Mouse (Mus musculus): ENCODE data around the gene Adora3.
"Not testable (repeated sequence)": the region's sequence is repeated elsewhere in the genome, so short reads cannot be mapped to it uniquely, and the experiment has no call there.

Gene Adora3

DNA sequence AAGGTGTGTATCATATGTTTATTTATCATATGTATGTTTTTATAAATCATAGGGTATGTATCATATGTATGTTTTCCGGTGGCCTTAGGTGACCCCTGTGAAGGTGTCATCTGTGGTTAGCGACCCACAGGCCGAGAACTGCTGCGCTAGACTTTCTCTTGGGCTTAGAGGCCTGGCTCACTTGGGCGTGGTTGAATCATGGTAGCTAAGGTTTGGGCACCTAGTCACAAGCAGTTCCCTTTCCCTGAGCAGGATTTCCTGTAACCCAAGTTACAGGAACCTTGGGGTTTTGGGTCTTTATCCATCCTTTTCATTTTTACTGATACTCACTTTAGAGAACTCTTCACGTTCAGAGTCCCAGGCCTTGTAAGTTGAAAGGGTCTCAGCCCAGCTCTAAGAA, 29.6 kb downstream of the Adora3 start:
- DNase-seq (ENCODE audit: low spot score in 2 of 2), result no peak

- DNase-seq (ENCODE audit: low spot score in 2 of 2), result no peak
These were observed 30.1 kb downstream of the Adora3 start for GRCm38 (mm10) chr3:105900716-105901115.

DNA sequence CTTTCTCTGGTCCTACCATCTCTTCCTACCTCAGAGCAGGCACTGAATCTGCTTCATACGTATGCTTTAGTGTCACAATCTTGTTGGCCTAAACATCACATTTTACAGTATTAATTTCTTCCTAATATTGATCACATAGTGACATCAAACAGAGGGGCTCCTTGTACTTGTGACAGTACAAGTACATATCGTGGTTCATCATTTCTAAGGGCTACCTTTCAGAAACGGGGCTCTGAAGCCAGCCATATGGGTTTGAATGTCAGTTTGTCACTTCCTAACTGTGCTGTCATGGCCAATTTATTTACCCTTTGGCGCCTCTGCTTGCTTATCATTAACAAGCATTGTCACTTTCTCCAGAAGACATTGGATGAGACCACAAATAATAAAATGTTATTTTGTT, 30.8 kb downstream of the Adora3 start:
- no peak for DNase-seq (ENCODE audit: low spot score in 2 of 2)

- no peak for DNase-seq (ENCODE audit: low spot score in 2 of 2)
These were observed 33.6 kb downstream of the Adora3 start for GRCm38 (mm10) chr3:105904213-105904612.

DNA sequence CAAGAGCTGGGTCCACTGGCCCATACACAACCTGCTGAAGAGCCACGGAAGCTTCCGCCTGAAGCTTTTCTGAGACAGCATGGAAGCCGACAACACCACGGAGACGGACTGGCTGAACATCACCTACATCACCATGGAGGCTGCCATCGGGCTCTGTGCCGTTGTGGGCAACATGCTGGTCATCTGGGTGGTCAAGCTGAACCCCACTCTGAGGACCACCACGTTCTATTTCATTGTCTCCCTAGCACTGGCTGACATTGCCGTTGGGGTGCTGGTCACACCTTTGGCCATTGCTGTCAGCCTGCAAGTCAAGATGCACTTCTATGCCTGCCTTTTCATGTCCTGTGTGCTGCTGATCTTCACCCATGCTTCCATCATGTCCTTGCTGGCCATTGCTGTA, 34.1 kb downstream of the Adora3 start:
- no peak for DNase-seq (ENCODE audit: low spot score in 2 of 2)

GRCm38 (mm10) chr3:105907956-105908655, 37.4 kb downstream of the Adora3 start:
- no peak for DNase-seq (ENCODE audit: low spot score in 2 of 2)

- DNase-seq (ENCODE audit: low spot score in 2 of 2), result no peak
These were observed 38.3 kb downstream of the Adora3 start for GRCm38 (mm10) chr3:105908976-105909375.

DNA sequence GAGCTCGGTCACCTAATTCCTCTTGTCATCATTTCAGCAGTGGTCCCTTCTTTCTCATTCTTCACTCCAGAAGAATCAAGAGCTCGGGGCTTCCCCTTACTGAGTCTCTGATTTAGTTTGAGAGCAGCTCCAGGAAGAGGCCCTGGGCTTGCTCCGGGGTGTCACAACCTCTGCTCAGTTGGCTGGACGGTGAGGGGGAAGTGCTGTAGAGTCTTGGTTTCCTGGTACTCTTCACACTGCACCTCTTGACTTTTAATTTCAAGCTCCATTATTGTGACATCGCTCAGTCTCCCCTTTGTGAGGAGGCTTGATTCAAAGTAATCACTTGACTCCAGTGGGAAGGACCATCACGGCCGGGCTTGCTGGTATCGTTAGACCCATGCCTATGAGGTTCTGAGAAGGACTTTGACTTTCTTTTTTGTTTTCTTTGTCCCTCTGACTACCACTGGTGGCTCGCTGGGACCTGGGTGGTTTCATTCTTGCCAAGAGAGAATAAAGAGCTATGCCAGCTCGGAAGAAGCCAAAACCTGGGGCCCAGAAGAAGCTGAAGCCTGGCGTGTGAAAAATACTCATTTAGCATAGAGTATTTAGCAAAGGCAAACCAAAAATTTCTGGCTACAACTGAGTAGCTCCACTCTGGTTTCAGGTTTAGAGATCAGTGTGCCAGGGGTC, 40.0 kb downstream of the Adora3 start:
- DNase-seq (ENCODE audit: low spot score in 2 of 2), result no peak

GRCm38 (mm10) chr3:105912097-105912880, 41.6 kb downstream of the Adora3 start:
- DNase-seq (ENCODE audit: low spot score in 2 of 2), result no peak

- DNase-seq (ENCODE audit: low spot score in 2 of 2), result no peak
These were observed 43.4 kb downstream of the Adora3 start for GRCm38 (mm10) chr3:105913839-105914681.

DNA sequence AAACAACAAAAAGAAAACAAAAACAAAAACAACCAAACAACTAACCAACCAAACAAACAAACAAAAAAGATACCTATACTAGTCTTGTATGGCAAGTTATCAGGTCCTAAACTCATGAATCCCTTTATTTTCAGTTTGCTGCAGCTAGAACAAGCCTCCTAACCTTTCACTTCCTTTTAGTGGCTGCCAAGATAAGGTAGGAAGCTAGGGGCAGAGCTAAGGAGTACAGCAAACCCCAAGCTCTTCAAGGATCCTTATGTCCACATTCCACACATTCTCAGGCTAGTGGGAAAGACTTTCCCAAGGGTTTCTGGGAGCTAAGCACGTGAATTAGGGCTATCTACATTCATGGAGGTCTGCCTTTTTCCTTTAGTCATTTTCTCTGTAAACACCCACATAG, 44.6 kb downstream of the Adora3 start:
- no peak for DNase-seq (ENCODE audit: low spot score in 2 of 2)

- not testable (repeated sequence) for DNase-seq (ENCODE audit: low spot score in 2 of 2)
These were observed 45.8 kb downstream of the Adora3 start for GRCm38 (mm10) chr3:105916455-105916854.

GRCm38 (mm10) chr3:105917656-105918354, 47.1 kb downstream of the Adora3 start:
- no peak for DNase-seq (ENCODE audit: low spot score in 2 of 2)

- no peak for DNase-seq (ENCODE audit: low spot score in 2 of 2)
These were observed 47.7 kb downstream of the Adora3 start for GRCm38 (mm10) chr3:105918355-105918745.

- not testable (repeated sequence) for DNase-seq (ENCODE audit: low spot score in 2 of 2)
These were observed 50.1 kb downstream of the Adora3 start for GRCm38 (mm10) chr3:105920743-105921142.

GRCm38 (mm10) chr3:105921959-105922358, 51.3 kb downstream of the Adora3 start:
- DNase-seq (ENCODE audit: low spot score in 2 of 2), result no peak

DNA sequence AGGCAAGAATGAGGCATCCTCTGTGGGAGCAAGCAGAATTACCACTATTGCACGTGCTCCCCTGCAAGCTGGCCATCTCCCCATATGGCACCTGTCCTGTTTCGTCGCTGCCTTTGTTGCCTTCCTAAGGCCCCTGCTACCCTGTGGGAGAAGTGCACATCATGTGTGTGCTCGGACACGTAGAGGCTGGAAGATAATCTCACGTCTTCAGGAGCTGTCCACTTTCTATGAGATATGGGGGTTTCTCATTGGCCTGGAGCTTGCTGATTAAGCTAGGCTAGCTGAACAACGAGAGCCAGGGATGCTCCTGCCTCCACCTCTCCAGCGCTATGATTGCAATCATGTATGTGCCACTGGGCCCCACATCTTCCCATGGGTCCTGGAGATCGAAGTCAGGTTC, 54.0 kb downstream of the Adora3 start:
- DNase-seq (ENCODE audit: low spot score in 2 of 2), result no peak

DNA sequence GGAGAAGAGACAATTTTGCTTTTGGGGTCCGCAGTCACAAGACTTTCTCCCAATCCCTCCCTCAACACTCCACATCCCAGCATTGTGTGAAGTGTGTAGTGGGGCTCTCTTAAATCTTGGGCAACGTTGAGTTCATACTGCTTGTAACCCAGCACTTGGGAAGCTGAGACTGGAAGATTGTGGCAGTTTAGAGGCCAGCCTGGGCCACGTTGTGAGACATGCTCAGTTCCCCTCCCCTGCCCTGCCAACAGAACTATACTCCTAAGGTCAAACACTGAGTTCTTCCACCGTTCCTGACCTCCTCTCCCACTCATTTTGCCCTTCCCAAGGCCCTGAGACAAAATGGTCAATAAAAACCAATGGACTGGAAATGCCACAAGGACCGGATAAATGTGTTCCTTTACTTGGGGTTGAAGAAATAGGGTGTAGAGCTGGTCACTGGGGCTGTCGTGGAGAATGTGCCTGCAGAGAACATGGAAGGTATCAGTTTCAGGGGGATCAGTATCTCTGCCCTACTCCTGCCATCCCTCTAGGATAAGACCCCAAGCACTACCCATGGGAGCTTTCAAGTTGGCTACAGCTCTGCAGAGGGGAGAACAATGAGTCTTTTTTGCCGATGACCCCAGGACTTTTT, 57.0 kb downstream of the Adora3 start:
- no peak for DNase-seq (ENCODE audit: low spot score in 2 of 2)

DNA sequence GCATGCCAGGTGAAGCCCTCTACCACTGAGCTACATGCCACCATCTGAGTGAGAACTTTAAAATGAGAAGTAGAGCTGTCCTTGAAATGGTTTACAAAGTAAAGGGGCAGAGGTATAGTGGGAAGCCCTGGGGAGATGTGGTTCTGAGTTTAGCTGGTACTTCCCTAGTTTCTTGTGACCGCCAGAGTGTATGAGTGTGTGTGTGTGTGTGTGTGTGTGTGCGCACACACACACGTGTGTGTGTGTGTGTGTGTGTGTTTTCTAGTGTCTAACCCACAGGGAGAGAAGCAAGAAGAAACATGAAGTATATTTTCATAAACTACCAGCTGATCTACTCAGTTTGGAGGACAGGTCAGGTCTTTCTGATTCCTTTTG, 57.5 kb downstream of the Adora3 start:
- DNase-seq (ENCODE audit: low spot score in 2 of 2), result no peak

- no peak for DNase-seq (ENCODE audit: low spot score in 2 of 2)
These were observed 58.1 kb downstream of the Adora3 start for GRCm38 (mm10) chr3:105928781-105929180.

DNA sequence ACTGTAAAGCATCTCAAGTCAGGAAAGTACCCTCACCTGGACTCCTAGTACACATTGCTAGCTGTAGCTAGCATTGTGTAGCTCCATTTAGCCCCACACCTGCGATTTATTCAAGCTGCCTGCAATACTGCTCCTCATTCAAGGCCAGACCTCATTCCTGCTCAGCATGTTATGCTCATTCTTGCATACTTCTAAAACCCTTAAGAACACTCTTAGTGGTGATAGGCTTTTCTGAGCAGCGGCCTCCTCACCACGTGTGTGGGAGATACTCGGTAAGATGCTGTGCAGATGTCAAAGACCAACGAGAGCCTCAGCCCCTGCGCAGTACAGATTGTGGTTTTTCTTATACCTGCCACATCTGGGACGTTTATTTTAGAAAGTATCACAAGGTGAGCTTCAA, 59.2 kb downstream of the Adora3 start:
- DNase-seq (ENCODE audit: low spot score in 2 of 2), result no peak
